In the genomic region with DNA sequence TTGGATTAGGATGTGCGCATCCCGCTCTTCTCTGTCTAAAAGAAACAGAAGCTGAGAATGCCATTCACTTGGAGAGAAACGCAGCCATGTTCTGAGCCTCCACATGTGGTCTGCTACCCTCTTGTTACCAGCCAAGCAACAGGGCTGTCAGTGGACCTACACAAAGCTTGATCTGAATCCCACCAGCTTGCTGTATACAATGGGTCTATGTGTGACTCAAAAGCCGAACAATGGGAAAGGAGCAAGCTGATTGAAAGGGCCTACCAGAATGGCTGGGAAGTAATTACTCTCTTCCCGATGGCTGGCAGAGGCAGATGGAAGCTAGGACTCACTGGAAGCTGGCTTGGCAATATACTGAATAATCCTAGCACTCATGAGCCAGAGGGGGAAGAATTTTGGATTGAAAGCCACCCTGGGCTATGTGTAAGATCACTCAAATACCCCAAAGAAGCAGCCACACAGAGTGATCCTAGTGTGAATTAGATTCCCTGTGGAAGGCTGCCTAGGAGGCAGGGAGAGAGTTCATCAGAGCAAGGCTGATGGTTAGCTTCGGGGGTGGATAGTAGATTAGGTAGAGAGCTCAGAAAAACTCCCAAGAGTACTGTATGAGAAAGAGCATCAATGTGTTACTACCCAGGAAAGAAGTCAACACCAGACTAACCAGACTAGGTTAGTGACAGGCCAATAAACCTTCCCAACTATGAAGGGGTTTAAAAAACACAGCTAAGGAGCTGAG, we compare ENCODE assay signal across 12 mouse cellular contexts.
DNase-seq lines count a peak whose midpoint lies in the region; ATAC-seq lines count a peak whose summit lies in the region.
"Had no signal": no experiment of that assay in that cellular context is flagged by ENCODE, and none has a peak within 500 bp of the region (broad histone marks: within the 10 kb centered on the region; RNA-seq: fewer than 3 reads in every experiment).

No protein-coding gene starts in this region.

- peaks cover 4% of the 10 kb centered on the region; the same call in 1 of the 2 replicates for H3K27me3 ChIP-seq in hindbrain, embryonic 11.5 days (ENCODE audit: control insufficient read depth, insufficient read depth, low read length)
- H3K27me3 ChIP-seq in midbrain, embryonic 14.5 days (ENCODE audit: control insufficient read depth, insufficient read depth, low read length): peaks cover 48% of the 10 kb centered on the region
- no peaks in the 10 kb centered on the region for H3K27me3 ChIP-seq in liver, embryonic 11.5 days (replicated peaks; ENCODE audit: control insufficient read depth, insufficient read depth, low read length)
- H3K27me3 ChIP-seq: limb, embryonic 13.5 days; lung, embryonic 15.5 days had no signal

- no peaks in the 10 kb centered on the region for H3K4me1 ChIP-seq in hindbrain, embryonic 11.5 days (replicated peaks; ENCODE audit: control insufficient read depth, insufficient read depth, low read length)
- H3K4me1 ChIP-seq in midbrain, embryonic 14.5 days (ENCODE audit: control insufficient read depth, insufficient read depth, low read length): peaks cover 6% of the 10 kb centered on the region; the same call in 1 of the 2 replicates
- no peaks in the 10 kb centered on the region for H3K4me1 ChIP-seq in liver, embryonic 11.5 days (replicated peaks; ENCODE audit: control insufficient read depth, insufficient read depth, low read length)

- H3K4me3 ChIP-seq in hindbrain, embryonic 11.5 days (ENCODE audit: low read depth, low read length): no peak overlapping the region
- no peak overlapping the region for H3K4me3 ChIP-seq in midbrain, embryonic 14.5 days (replicated peaks; ENCODE audit: low read depth, low read length)
- H3K4me3 ChIP-seq in liver, embryonic 11.5 days (ENCODE audit: low read depth, low read length): no peak overlapping the region
- H3K4me3 ChIP-seq: heart, adult 2 months; limb, embryonic 13.5 days; lung, embryonic 15.5 days had no signal

- DNase-seq in Muller cell, postnatal 12 days (ENCODE audit: inconsistent ontology term): peak; percentile 87
- peak; percentile 41 for DNase-seq in embryo, embryonic 9.5 days (ENCODE audit: extremely low spot score)
- DNase-seq in hindbrain, embryonic 11.5 days (ENCODE audit: low spot score): peak; percentile 55
- peak; percentile 64 for DNase-seq in midbrain, embryonic 14.5 days
- no peak for DNase-seq in kidney, postnatal 36 days
- no peak for DNase-seq in urinary bladder, adult 18-20 months (ENCODE audit: low spot score in 2 of 2)
- no peak for DNase-seq in urinary bladder, postnatal 14 days (ENCODE audit: low spot score)
- DNase-seq in liver, embryonic 11.5 days (ENCODE audit: low spot score): no peak
- DNase-seq: heart, adult 2 months; thymus, postnatal 25 days had no signal

- no peaks in the 10 kb centered on the region for H3K36me3 ChIP-seq in hindbrain, embryonic 11.5 days (ENCODE audit: control insufficient read depth, insufficient read depth, low read length)
- H3K36me3 ChIP-seq in midbrain, embryonic 14.5 days (ENCODE audit: control insufficient read depth, insufficient read depth, low read length): no peaks in the 10 kb centered on the region
- H3K36me3 ChIP-seq in liver, embryonic 11.5 days (ENCODE audit: control insufficient read depth, insufficient read depth, low read length): peaks cover 6% of the 10 kb centered on the region; the same call in 1 of the 2 replicates

- no peaks in the 10 kb centered on the region for H3K9me3 ChIP-seq in hindbrain, embryonic 11.5 days (ENCODE audit: control insufficient read depth, low read length)
- no peaks in the 10 kb centered on the region for H3K9me3 ChIP-seq in midbrain, embryonic 14.5 days (ENCODE audit: control insufficient read depth, low read length)
- no peaks in the 10 kb centered on the region for H3K9me3 ChIP-seq in liver, embryonic 11.5 days (ENCODE audit: control insufficient read depth, low read length)
- H3K9me3 ChIP-seq: limb, embryonic 13.5 days; lung, embryonic 15.5 days had no signal

- WGBS in hindbrain, embryonic 11.5 days: 38% methylated on average over 6 of the region's 6 CpGs
- 7% methylated on average over 6 of the region's 6 CpGs for WGBS in midbrain, embryonic 14.5 days
- 86% methylated on average over 6 of the region's 6 CpGs for WGBS in liver, embryonic 11.5 days

- H3K9ac ChIP-seq in hindbrain, embryonic 11.5 days (ENCODE audit: low read depth, low read length): no peak overlapping the region
- no peak overlapping the region for H3K9ac ChIP-seq in midbrain, embryonic 14.5 days (replicated peaks; ENCODE audit: low read length)
- H3K9ac ChIP-seq in liver, embryonic 11.5 days (ENCODE audit: low read depth, low read length): no peak overlapping the region
- H3K9ac ChIP-seq: limb, embryonic 13.5 days; lung, embryonic 15.5 days had no signal

- ATAC-seq in hindbrain, embryonic 11.5 days (ENCODE audit: low FRiP score): peak; percentile 88
- peak; percentile 55; the same call in 1 of the 2 replicates for ATAC-seq in midbrain, embryonic 14.5 days (ENCODE audit: low FRiP score, low TSS enrichment)
- no peak for ATAC-seq in liver, embryonic 11.5 days (replicated peaks; ENCODE audit: low FRiP score)

- no peak overlapping the region for H3K27ac ChIP-seq in hindbrain, embryonic 11.5 days (ENCODE audit: low read depth, low read length)
- H3K27ac ChIP-seq in midbrain, embryonic 14.5 days (replicated peaks; ENCODE audit: low read depth, low read length): no peak overlapping the region
- no peak overlapping the region for H3K27ac ChIP-seq in liver, embryonic 11.5 days (ENCODE audit: low read depth, low read length)
- H3K27ac ChIP-seq: heart, adult 2 months; limb, embryonic 13.5 days; lung, embryonic 15.5 days had no signal

- no peak overlapping the region for H3K4me2 ChIP-seq in hindbrain, embryonic 11.5 days (replicated peaks; ENCODE audit: low read depth, low read length)
- no peak overlapping the region for H3K4me2 ChIP-seq in midbrain, embryonic 14.5 days (ENCODE audit: low read length)
- no peak overlapping the region for H3K4me2 ChIP-seq in liver, embryonic 11.5 days
- H3K4me2 ChIP-seq: limb, embryonic 13.5 days; lung, embryonic 15.5 days had no signal

Comparison
In these comparisons a context has a peak if more than half of its experiments do, and no peak if none do; other contexts are left out.
1. DNase-seq: peak in Muller cell, postnatal 12 days (single experiment), embryo, embryonic 9.5 days (single experiment), hindbrain, embryonic 11.5 days (single experiment) and midbrain, embryonic 14.5 days (single experiment); none in kidney, postnatal 36 days (0 of 2), urinary bladder, adult 18-20 months (0 of 2), urinary bladder, postnatal 14 days (single experiment) and liver, embryonic 11.5 days (single experiment).